Comparison of ENCODE assay signal across 16 mouse cellular contexts in genomic region chr9:46482034-46482858, GRCm38 (mm10).
DNase-seq lines count a peak whose midpoint lies in the region; ATAC-seq and TF ChIP-seq lines count a peak whose summit lies in the region.
"Had no signal": no experiment of that assay in that cellular context is flagged by ENCODE, and none has a peak within 500 bp of the region (broad histone marks: within the 10 kb centered on the region; RNA-seq: fewer than 3 reads in every experiment).

No protein-coding gene starts in this region.

- H3K4me3 ChIP-seq in CH12.LX (replicated peaks in 1 of 3; ENCODE audit: low read depth in 2 of 3, low read length in 2 of 3, poor library complexity in 1 of 3): no peak overlapping the region
- no peak overlapping the region for H3K4me3 ChIP-seq in forebrain, postnatal 0 days (ENCODE audit: low read depth, low read length)
- H3K4me3 ChIP-seq in midbrain, embryonic 12.5 days: no peak overlapping the region
- H3K4me3 ChIP-seq in liver, embryonic 11.5 days (ENCODE audit: low read depth, low read length): no peak overlapping the region
- H3K4me3 ChIP-seq: embryonic facial prominence, embryonic 15.5 days; kidney, embryonic 15.5 days; liver, embryonic 12.5 days had no signal

- H3K9me3 ChIP-seq in CH12.LX (replicated peaks; ENCODE audit: low read length): no peaks in the 10 kb centered on the region
- H3K9me3 ChIP-seq in forebrain, postnatal 0 days (ENCODE audit: low read length): no peaks in the 10 kb centered on the region
- no peaks in the 10 kb centered on the region for H3K9me3 ChIP-seq in midbrain, embryonic 12.5 days
- no peaks in the 10 kb centered on the region for H3K9me3 ChIP-seq in liver, embryonic 11.5 days (ENCODE audit: control insufficient read depth, low read length)
- H3K9me3 ChIP-seq: embryonic facial prominence, embryonic 15.5 days; kidney, embryonic 15.5 days; liver, embryonic 12.5 days had no signal

- dilution Hi-C loops in CH12.LX (cut with MboI; ENCODE audit: extremely low pct_ligation_motif_present, extremely low pct_unique_long_range_greater_than_20kb, low sequenced_read_pairs): no loop called here

- TF ChIP-seq CTCF in CH12.LX (conservative IDR thresholded peaks at IDR 0.05 in 1 of 2, IDR thresholded peaks at IDR 0.05 in 1 of 2; ENCODE audit: low read depth in 2 of 2, low read length in 2 of 2): no peak
- TF ChIP-seq CTCF in forebrain, postnatal 0 days (IDR thresholded peaks at IDR 0.05; ENCODE audit: low read depth): no peak

- peak; percentile 41; the same call in 1 of the 2 replicates for TF ChIP-seq EP300 in CH12.LX (IDR thresholded peaks at IDR 0.05; ENCODE audit: low read length)

- TF ChIP-seq POLR2A in CH12.LX (IDR thresholded peaks at IDR 0.05; ENCODE audit: low read depth, low read length): no peak

- no peaks in the 10 kb centered on the region for H3K79me2 ChIP-seq in CH12.LX (replicated peaks; ENCODE audit: control insufficient read depth, extremely low read depth, insufficient read depth, poor library complexity, severe bottlenecking)

- peak; percentile 20 for DNase-seq in CH12.LX (ENCODE audit: extremely low read depth)
- DNase-seq in ZHBTc4 (ENCODE audit: low read depth, low spot score): peak; percentile 71
- DNase-seq in forebrain, postnatal 0 days: no peak
- no peak for DNase-seq in c-Kit-positive CD71-positive TER-119-positive erythroid progenitor cells, embryonic 14.5 days (ENCODE audit: low spot score)
- DNase-seq in liver, embryonic 11.5 days (ENCODE audit: low spot score): no peak
- no peak for DNase-seq in layer of hippocampus, postnatal 10 days (ENCODE audit: low spot score in 2 of 2)
- DNase-seq: cerebellum, adult 9-11 months; gastrocnemius, postnatal 36 days; lung, postnatal 14 days; right cerebral cortex, postnatal 4 days; thymus, adult 2 months had no signal

- H3K9ac ChIP-seq in CH12.LX (ENCODE audit: insufficient read depth, low read depth): no peak overlapping the region
- H3K9ac ChIP-seq in forebrain, postnatal 0 days: 0 out of 2 replicates have a peak overlapping the region, but pooled peaks have one; percentile 1
- peak overlapping the region; percentile 39; the same call in 1 of the 2 replicates for H3K9ac ChIP-seq in midbrain, embryonic 12.5 days (replicated peaks)
- H3K9ac ChIP-seq in liver, embryonic 11.5 days (ENCODE audit: low read depth, low read length): no peak overlapping the region
- H3K9ac ChIP-seq: embryonic facial prominence, embryonic 15.5 days; kidney, embryonic 15.5 days; liver, embryonic 12.5 days had no signal

- in situ Hi-C loops in CH12.LX (cut with MboI; ENCODE audit: low pct_ligation_motif_present, low pct_unique_long_range_greater_than_20kb, low sequenced_read_pairs): no loop called here

- peaks cover 10 to 32% of the 10 kb centered on the region in 2 experiments for H3K4me1 ChIP-seq in CH12.LX (ENCODE audit: control insufficient read depth in 1 of 2, insufficient read depth in 2 of 2)
- H3K4me1 ChIP-seq in forebrain, postnatal 0 days (ENCODE audit: insufficient read depth): peaks cover 13% of the 10 kb centered on the region
- peaks cover 31% of the 10 kb centered on the region for H3K4me1 ChIP-seq in midbrain, embryonic 12.5 days
- no peaks in the 10 kb centered on the region for H3K4me1 ChIP-seq in liver, embryonic 11.5 days (replicated peaks; ENCODE audit: control insufficient read depth, insufficient read depth, low read length)

- H3K27me3 ChIP-seq in CH12.LX (replicated peaks): no peaks in the 10 kb centered on the region
- H3K27me3 ChIP-seq in forebrain, postnatal 0 days (ENCODE audit: insufficient read depth, low read length): no peaks in the 10 kb centered on the region
- H3K27me3 ChIP-seq in midbrain, embryonic 12.5 days: peaks cover 17% of the 10 kb centered on the region
- H3K27me3 ChIP-seq in liver, embryonic 11.5 days (replicated peaks; ENCODE audit: control insufficient read depth, insufficient read depth, low read length): no peaks in the 10 kb centered on the region
- H3K27me3 ChIP-seq: embryonic facial prominence, embryonic 15.5 days; liver, embryonic 12.5 days had no signal

- ATAC-seq in forebrain, postnatal 0 days: 0 out of 2 replicates have a peak, but pooled peaks have one; percentile 20
- peak; percentile 38; the same call in 1 of the 2 replicates for ATAC-seq in midbrain, embryonic 12.5 days (ENCODE audit: low FRiP score, low read depth)
- ATAC-seq in liver, embryonic 11.5 days (replicated peaks; ENCODE audit: low FRiP score): no peak
- ATAC-seq: liver, embryonic 12.5 days; Patski had no signal

- 42% methylated on average over 12 of the region's 12 CpGs for WGBS in forebrain, postnatal 0 days
- 44% methylated on average over 12 of the region's 12 CpGs for WGBS in midbrain, embryonic 12.5 days
- WGBS in liver, embryonic 11.5 days: 60% methylated on average over 12 of the region's 12 CpGs

- no peaks in the 10 kb centered on the region for H3K36me3 ChIP-seq in CH12.LX (replicated peaks in 1 of 2; ENCODE audit: control insufficient read depth in 1 of 2, insufficient read depth in 1 of 2, low read length in 1 of 2)
- no peaks in the 10 kb centered on the region for H3K36me3 ChIP-seq in forebrain, postnatal 0 days (ENCODE audit: insufficient read depth)
- H3K36me3 ChIP-seq in midbrain, embryonic 12.5 days: no peaks in the 10 kb centered on the region
- H3K36me3 ChIP-seq in liver, embryonic 11.5 days (ENCODE audit: control insufficient read depth, insufficient read depth, low read length): no peaks in the 10 kb centered on the region
- H3K36me3 ChIP-seq: embryonic facial prominence, embryonic 15.5 days; kidney, embryonic 15.5 days; liver, embryonic 12.5 days had no signal

- no peak for TF ChIP-seq RAD21 in CH12.LX (IDR thresholded peaks at IDR 0.05; ENCODE audit: low read depth, low read length)

- no peak overlapping the region for H3K27ac ChIP-seq in CH12.LX (ENCODE audit: insufficient read depth, low read depth)
- H3K27ac ChIP-seq in forebrain, postnatal 0 days (ENCODE audit: low read depth, low read length): no peak overlapping the region
- H3K27ac ChIP-seq in midbrain, embryonic 12.5 days (replicated peaks): peak overlapping the region; percentile 76
- no peak overlapping the region for H3K27ac ChIP-seq in liver, embryonic 11.5 days (ENCODE audit: low read depth, low read length)
- H3K27ac ChIP-seq: embryonic facial prominence, embryonic 15.5 days; kidney, embryonic 15.5 days; liver, embryonic 12.5 days had no signal

- peak overlapping the region; percentile 53 for H3K4me2 ChIP-seq in CH12.LX (ENCODE audit: insufficient read depth, low read depth, poor library complexity, severe bottlenecking)
- no peak overlapping the region for H3K4me2 ChIP-seq in forebrain, postnatal 0 days (ENCODE audit: low read depth)
- H3K4me2 ChIP-seq in midbrain, embryonic 12.5 days (replicated peaks): peak overlapping the region; percentile 17; the same call in 1 of the 2 replicates
- no peak overlapping the region for H3K4me2 ChIP-seq in liver, embryonic 11.5 days
- H3K4me2 ChIP-seq: embryonic facial prominence, embryonic 15.5 days; kidney, embryonic 15.5 days; liver, embryonic 12.5 days had no signal

TF ChIP-seq in CH12.LX, 34 proteins besides CTCF, POLR2A, EP300 and RAD21:
- TF ChIP-seq MAZ (IDR thresholded peaks at IDR 0.05; ENCODE audit: low read depth, low read length) (0 out of 2 replicates have a peak, but pooled peaks have one; percentile 16), KAT2A (IDR thresholded peaks at IDR 0.05; ENCODE audit: insufficient replicate concordance, low read length) (no peak), IRF4 (IDR thresholded peaks at IDR 0.05; ENCODE audit: low read depth, low read length) (no peak)

Comparison
In these comparisons a context has a peak if more than half of its experiments do, and no peak if none do; other contexts are left out.
1. DNase-seq: peak in CH12.LX (single experiment) and ZHBTc4 (single experiment); none in forebrain, postnatal 0 days (single experiment), c-Kit-positive CD71-positive TER-119-positive erythroid progenitor cells, embryonic 14.5 days (single experiment), liver, embryonic 11.5 days (single experiment) and layer of hippocampus, postnatal 10 days (0 of 2).
2. H3K4me2 ChIP-seq: peak in CH12.LX (single experiment) and midbrain, embryonic 12.5 days (single experiment); none in forebrain, postnatal 0 days (single experiment) and liver, embryonic 11.5 days (single experiment).
3. H3K9ac ChIP-seq: peak in forebrain, postnatal 0 days (single experiment) and midbrain, embryonic 12.5 days (single experiment); none in CH12.LX (single experiment) and liver, embryonic 11.5 days (single experiment).